Mouse (Mus musculus) CH12.LX (cell line): Measurements from ENCODE around the gene Ern1.

ENCODE experiments used
- CTCF ChIP-seq, 2 experiments: IDR thresholded peaks in 1 of 2; conservative IDR thresholded peaks in 1 of 2; 2 replicates each; pipeline ENCODE4 v1.5.1; 2011 to 2012; ENCODE audit warnings: low read depth in 2 of 2, low read length in 2 of 2, improper control_type of control experiment in 1 of 2, inconsistent platforms in 1 of 2, mild to moderate bottlenecking in 1 of 2, moderate library complexity in 1 of 2
- MAFK ChIP-seq: IDR thresholded peaks from 2 replicates; pipeline ENCODE4 v1.6.1; 2011; ENCODE audit warnings: low read length, improper control_type of control experiment; ENCODE audit not compliant: insufficient replicate concordance

DNA sequence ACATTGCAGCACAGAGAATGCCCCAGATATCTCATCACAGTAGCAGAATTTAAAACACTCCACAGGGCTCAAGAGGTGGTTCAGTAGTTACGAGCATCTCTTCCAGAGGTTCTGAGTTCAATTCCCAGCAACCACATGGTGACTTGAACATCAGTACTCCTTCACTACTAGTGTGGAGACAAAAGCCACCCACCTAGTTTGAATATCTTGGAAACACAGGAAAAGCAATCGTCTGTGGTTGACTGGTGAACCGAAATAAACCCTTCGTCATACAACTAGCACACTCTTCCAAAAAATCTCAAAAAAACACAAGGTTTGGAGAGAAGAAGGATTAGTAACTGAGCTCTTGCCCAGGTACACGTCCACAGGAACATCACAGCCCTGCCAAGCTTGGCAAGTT is 23.8 kb downstream of the Ern1 start:
- 0 out of 2 replicates have a peak, but pooled peaks have one; percentile 24 for TF ChIP-seq MAFK
- no peak for TF ChIP-seq CTCF (conservative IDR thresholded peaks at IDR 0.05 in 1 of 2, IDR thresholded peaks at IDR 0.05 in 1 of 2; ENCODE audit: low read depth in 2 of 2, low read length in 2 of 2)
